Mouse (Mus musculus) G1E (cell line): Measurements from ENCODE around the gene Ctsz. TPM values are rescaled to one million over a fixed set of nuclear protein-coding genes. Genes with fewer than 3 reads are reported as not detected.

ENCODE experiments used
- ATAC-seq: 2 replicates; pipeline ENCODE4 v1.8.0; 2016; ENCODE audit warnings: mild to moderate bottlenecking; ENCODE audit not compliant: insufficient number of reproducible peaks, poor library complexity, low FRiP score, severe bottlenecking; ENCODE audit errors: extremely low read depth
- DNase-seq: peaks from one replicate; pipeline ENCODE4 v3.0.0; 2012; ENCODE audit warnings: low spot score
- H3K27me3 ChIP-seq: 2 replicates; pipeline ENCODE4 v1.6.1; 2012; ENCODE audit warnings: mild to moderate bottlenecking, low read length, inconsistent platforms; ENCODE audit not compliant: insufficient read depth
- H3K36me3 ChIP-seq: replicated peaks from 2 replicates; pipeline ENCODE3; 2012; ENCODE audit warnings: mild to moderate bottlenecking, inconsistent platforms
- H3K4me1 ChIP-seq: 2 replicates; pipeline ENCODE4 v1.6.1; 2012; ENCODE audit warnings: low read depth, low read length, inconsistent platforms, mixed read lengths; ENCODE audit not compliant: insufficient read depth
- H3K4me3 ChIP-seq: 2 replicates; pipeline ENCODE4 v1.5.1; 2012; ENCODE audit warnings: low read depth, mild to moderate bottlenecking, inconsistent platforms, low read length, moderate library complexity, mixed read lengths
- H3K9me3 ChIP-seq: replicated peaks from 2 replicates; pipeline ENCODE4 v1.6.1; 2012; ENCODE audit warnings: inconsistent platforms
- CTCF ChIP-seq: IDR thresholded peaks from 2 replicates; pipeline ENCODE4 v1.5.1; 2012; ENCODE audit warnings: low read depth, low read length, inconsistent platforms, mixed read lengths
- GATA1 ChIP-seq: IDR thresholded peaks from 2 replicates; pipeline ENCODE4 v1.6.1; 2012; ENCODE audit warnings: borderline replicate concordance, low read length, inconsistent platforms, mixed read lengths
- GATA2 ChIP-seq: IDR thresholded peaks from 2 replicates; pipeline ENCODE4 v1.6.1; 2012; ENCODE audit warnings: low read depth, low read length, inconsistent platforms, borderline replicate concordance
- POLR2AphosphoS5 ChIP-seq: IDR thresholded peaks from 2 replicates; pipeline ENCODE4 v1.6.1; 2012; ENCODE audit warnings: low read depth, low read length, inconsistent platforms; ENCODE audit not compliant: insufficient replicate concordance
- TAL1 ChIP-seq: conservative IDR thresholded peaks from 2 replicates; pipeline ENCODE4 v1.6.1; 2012; ENCODE audit warnings: low read depth, low read length, inconsistent platforms, mixed read lengths
- polyA plus RNA-seq: library from polyadenylated mRNA; stranded (reverse); fragments of >175 nt; gene quantifications from 2 replicates; pipeline ENCODE4 v1.2.3, GENCODE M21; 2012
- total RNA-seq, 2 experiments: library from RNA; stranded (forward) in 1 of 2; stranded (reverse) in 1 of 2; fragments of 200-1000 nt in 1 of 2; fragments of >200 nt in 1 of 2; fragmentation: Nextera tagmentation in 1 of 2; gene quantifications; 2 replicates each; pipeline ENCODE4 v1.2.3; 2014 to 2017

Gene Ctsz
- total and polyA plus RNA-seq, 3 experiments = 22.1 to 27.1 (median 24.8) TPM

DNA sequence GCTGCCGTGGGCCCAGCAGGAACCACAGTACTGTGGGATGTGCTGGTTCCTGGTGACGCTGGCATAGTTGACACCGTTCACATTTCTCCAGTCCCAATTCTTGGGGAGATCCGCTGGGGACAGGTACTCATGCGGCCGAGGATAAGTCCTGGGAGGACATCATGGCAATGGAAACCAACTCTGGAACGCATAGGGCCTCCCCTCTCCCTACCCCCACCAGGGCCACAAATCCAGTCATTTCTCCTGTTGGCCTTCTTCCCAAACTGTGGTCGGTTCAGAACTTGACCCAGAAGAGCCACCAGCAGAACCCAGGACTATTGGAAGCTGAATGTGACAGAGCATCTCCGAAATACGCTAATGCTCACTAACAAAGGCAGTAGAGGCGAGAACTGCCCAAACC, 658 bp downstream of the Ctsz start:
- peaks cover 28% of the 10 kb centered on the region for H3K4me1 ChIP-seq
- no peaks in the 10 kb centered on the region for H3K9me3 ChIP-seq
- TF ChIP-seq TAL1 = no peak
- TF ChIP-seq CTCF = no peak
- no peak for TF ChIP-seq GATA2
- TF ChIP-seq POLR2AphosphoS5 = no peak
- TF ChIP-seq GATA1 = no peak
- no peak for DNase-seq
- peaks cover 45% of the 10 kb centered on the region for H3K36me3 ChIP-seq
- peaks cover 33% of the 10 kb centered on the region for H3K27me3 ChIP-seq
- peak overlapping the region; percentile 77 for H3K4me3 ChIP-seq
- ATAC-seq = no peak

DNA sequence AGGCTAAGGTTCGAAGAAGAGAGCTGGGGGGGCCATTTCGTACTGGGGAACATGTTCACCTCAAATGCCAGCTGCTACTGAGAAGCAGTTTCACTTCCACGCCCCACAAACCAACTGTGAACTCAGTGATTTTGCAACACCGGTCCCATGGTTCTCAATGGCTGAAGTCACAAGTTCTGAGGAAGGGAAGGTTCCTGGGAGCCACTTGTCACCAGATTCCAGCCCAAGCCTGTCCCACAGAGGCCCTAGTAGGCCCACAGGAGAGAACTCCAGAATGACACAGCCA, 1.2 kb downstream of the Ctsz start:
- H3K27me3 ChIP-seq = peaks cover 31% of the 10 kb centered on the region
- no peaks in the 10 kb centered on the region for H3K9me3 ChIP-seq
- H3K36me3 ChIP-seq = peaks cover 49% of the 10 kb centered on the region
- ATAC-seq = no peak
- H3K4me3 ChIP-seq = peak overlapping the region; percentile 77; the same call in 1 of the 2 replicates
- DNase-seq = no peak
- H3K4me1 ChIP-seq = peaks cover 28% of the 10 kb centered on the region
- no peak for TF ChIP-seq POLR2AphosphoS5
- TF ChIP-seq CTCF = no peak
- TF ChIP-seq GATA1 = no peak
- no peak for TF ChIP-seq GATA2
- TF ChIP-seq TAL1 = no peak

GRCm38 (mm10) chr2:174436916-174437696, 1.7 kb downstream of the Ctsz start:
- peaks cover 28% of the 10 kb centered on the region for H3K27me3 ChIP-seq
- H3K9me3 ChIP-seq = no peaks in the 10 kb centered on the region
- no peak overlapping the region for H3K4me3 ChIP-seq
- ATAC-seq (no peak), DNase-seq (no peak)
- peaks cover 54% of the 10 kb centered on the region for H3K36me3 ChIP-seq
- H3K4me1 ChIP-seq = peaks cover 26% of the 10 kb centered on the region
- no peak for TF ChIP-seq GATA1
- no peak for TF ChIP-seq TAL1
- TF ChIP-seq GATA2 = no peak
- no peak for TF ChIP-seq CTCF
- TF ChIP-seq POLR2AphosphoS5 = no peak

DNA sequence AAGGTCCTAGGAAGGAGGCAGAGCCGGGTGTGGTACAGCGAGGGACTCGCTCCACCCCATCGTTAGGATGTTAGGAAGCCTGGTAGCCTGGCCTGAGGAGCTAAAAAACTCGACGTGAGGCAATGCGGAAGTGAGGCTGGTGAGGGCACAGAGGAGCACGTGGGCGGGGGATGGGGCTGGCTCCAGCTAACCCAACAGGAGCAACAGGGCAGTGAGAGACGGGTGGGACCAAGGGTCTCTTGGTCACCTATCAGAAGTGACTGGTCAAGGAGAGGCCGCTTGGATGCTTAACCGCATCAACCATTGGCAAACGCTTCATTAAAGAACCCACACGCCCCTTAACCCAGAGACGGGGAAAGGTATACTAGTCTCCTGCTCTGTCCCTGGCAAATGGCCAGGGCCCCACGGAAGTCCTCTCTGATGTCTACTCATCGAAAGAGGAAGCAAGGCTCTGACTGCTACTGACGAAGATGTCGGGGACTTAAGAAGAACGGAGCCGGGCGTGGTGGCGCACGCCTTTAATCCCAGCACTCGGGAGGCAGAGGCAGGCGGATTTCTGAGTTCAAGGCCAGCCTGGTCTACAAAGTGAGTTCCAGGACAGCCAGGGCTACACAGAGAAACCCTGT, 2.6 kb downstream of the Ctsz start:
- H3K27me3 ChIP-seq = peaks cover 24% of the 10 kb centered on the region
- DNase-seq (no peak), ATAC-seq (no peak)
- H3K4me1 ChIP-seq = peaks cover 26% of the 10 kb centered on the region
- no peak for TF ChIP-seq TAL1
- TF ChIP-seq GATA1 = no peak
- no peak for TF ChIP-seq GATA2
- TF ChIP-seq POLR2AphosphoS5 = no peak
- TF ChIP-seq CTCF = no peak
- H3K9me3 ChIP-seq = no peaks in the 10 kb centered on the region
- no peak overlapping the region for H3K4me3 ChIP-seq
- peaks cover 56% of the 10 kb centered on the region for H3K36me3 ChIP-seq

DNA sequence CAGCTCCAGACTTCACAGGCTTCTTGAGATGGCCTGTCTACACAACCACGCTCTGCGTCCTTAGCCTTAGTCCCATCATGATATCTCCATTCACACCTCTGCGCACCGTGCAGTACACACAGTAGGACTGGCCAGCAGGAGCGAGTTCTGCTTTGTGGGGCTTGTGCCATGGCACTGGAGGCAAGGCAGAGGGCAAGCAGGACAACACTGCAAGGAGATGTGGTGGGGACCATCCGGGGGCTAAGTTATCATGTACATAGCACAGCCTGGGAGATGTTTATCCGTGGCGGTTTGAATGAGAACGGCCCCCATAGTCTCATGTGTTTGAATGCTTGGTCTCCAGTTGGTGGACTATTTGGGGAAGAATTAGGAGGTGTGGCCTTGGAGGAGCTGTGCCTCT, 3.9 kb downstream of the Ctsz start:
- ATAC-seq (no peak), DNase-seq (no peak)
- Histone ChIP-seq H3K4me1 (peaks cover 26% of the 10 kb centered on the region), H3K27me3 (peaks cover 21% of the 10 kb centered on the region; the same call in 1 of the 2 replicates), H3K36me3 (peaks cover 64% of the 10 kb centered on the region), H3K9me3 (no peaks in the 10 kb centered on the region), H3K4me3 (no peak overlapping the region)
- TF ChIP-seq GATA2 = no peak
- TF ChIP-seq CTCF = no peak
- no peak for TF ChIP-seq TAL1
- no peak for TF ChIP-seq POLR2AphosphoS5
- TF ChIP-seq GATA1 = no peak

GRCm38 (mm10) chr2:174428996-174429591, 9.7 kb downstream of the Ctsz start:
- Histone ChIP-seq H3K4me3 (no peak overlapping the region), H3K27me3 (no peaks in the 10 kb centered on the region), H3K4me1 (0 out of 2 replicates have a peak, but pooled peaks cover 3% of the 10 kb centered on the region), H3K9me3 (no peaks in the 10 kb centered on the region), H3K36me3 (peaks cover 84% of the 10 kb centered on the region)
- DNase-seq = no peak
- no peak for ATAC-seq
- TF ChIP-seq TAL1 (no peak), GATA2 (no peak), GATA1 (no peak), POLR2AphosphoS5 (no peak), CTCF (no peak)
